Mouse (Mus musculus) cerebellum, adult 2 months (tissue): ENCODE measurements around the gene Cbx3. TPM values are rescaled to one million over a fixed set of nuclear protein-coding genes. Genes with fewer than 3 reads are reported as not detected.
A peak's percentile ranks its signal among the peaks of the same experiment; 100 is the strongest.

ENCODE experiments used
- DNase-seq, 2 experiments: peaks; one replicate each; pipeline ENCODE4 v3.0.0; 2021
- H3K27ac ChIP-seq: fragments of 200-500 bp; 2 replicates; pipeline ENCODE4 v1.5.1; 2012; ENCODE audit warnings: low read length, control low read depth, inconsistent platforms; ENCODE audit not compliant: insufficient read depth
- H3K27me3 ChIP-seq: fragments of 200-500 bp; 2 replicates; pipeline ENCODE4 v1.6.1; 2012; ENCODE audit warnings: inconsistent platforms, mild to moderate bottlenecking, low read length, moderate library complexity; ENCODE audit not compliant: control insufficient read depth, insufficient read depth
- H3K4me1 ChIP-seq: fragments of 200-500 bp; 2 replicates; pipeline ENCODE4 v1.6.1; 2011; ENCODE audit warnings: low read length; ENCODE audit not compliant: control insufficient read depth, insufficient read depth
- H3K4me3 ChIP-seq: fragments of 200-500 bp; replicated peaks from 2 replicates; pipeline ENCODE3; 2011; ENCODE audit warnings: mild to moderate bottlenecking, low read depth, low read length, control low read depth; ENCODE audit not compliant: insufficient read depth
- CTCF ChIP-seq: fragments of 200-500 bp; IDR thresholded peaks from 2 replicates; pipeline ENCODE4 v1.5.1; 2011; ENCODE audit warnings: low read depth, mild to moderate bottlenecking, control low read depth, low read length, moderate library complexity, borderline replicate concordance; ENCODE audit not compliant: insufficient read depth
- POLR2A ChIP-seq: fragments of 200-500 bp; IDR thresholded peaks from 2 replicates; pipeline ENCODE4 v1.6.1; 2011; ENCODE audit warnings: low read length, control low read depth, borderline replicate concordance; ENCODE audit not compliant: insufficient read depth
- WGBS: fragments of 180-500 bp; shearing (Covaris S2); methylation state at CpG from one replicate; pipeline ENCODE4 v1.1.7; 2018; 5-methylcytosine and 5-hydroxymethylcytosine counted together
- polyA plus RNA-seq: library from polyadenylated mRNA; depleted of rRNA; stranded (reverse); fragments of >200 nt; gene quantifications from 2 replicates; pipeline ENCODE4 v1.2.3, GENCODE M21; 2012; rRNA removed

Gene Cbx3
- polyA plus RNA-seq, result 87.6 and 91.4 TPM in 2 replicates

GRCm38 (mm10) chr6:51470311-51471178 lies at the start of gene Cbx3:
Gene Cbx3 (plus strand): TSS chr6:51470360.
- 1% methylated on average over 79 of the region's 99 CpGs for WGBS
- TF ChIP-seq CTCF (no peak), POLR2A (peak; percentile 38; the same call in 1 of the 2 replicates)
- Histone ChIP-seq H3K27me3 (no peaks in the 10 kb centered on the region), H3K4me1 (peaks cover 3% of the 10 kb centered on the region; the same call in 1 of the 2 replicates), H3K27ac (peak within 1 kb of the TSS; percentile 97), H3K4me3 (peak within 1 kb of the TSS; percentile 91)
- peak; percentile 85 to 88 for DNase-seq

- no peaks in the 10 kb centered on the region for H3K27me3 ChIP-seq
- H3K4me1 ChIP-seq, result no peaks in the 10 kb centered on the region
- H3K27ac ChIP-seq, result no peak overlapping the region
- TF ChIP-seq CTCF (no peak), POLR2A (no peak)
- WGBS, result 57% methylated on average over 11 of the region's 11 CpGs
- no peak overlapping the region for H3K4me3 ChIP-seq
- DNase-seq, result no peak
Measured at GRCm38 (mm10) chr6:51423466-51424122, 46.6 kb upstream of the Cbx3 start.

- DNase-seq, result no peak
- Histone ChIP-seq H3K4me1 (no peaks in the 10 kb centered on the region), H3K4me3 (no peak overlapping the region), H3K27ac (no peak overlapping the region), H3K27me3 (no peaks in the 10 kb centered on the region)
- WGBS, result 99% methylated on average over 2 of the region's 2 CpGs
- no peak for TF ChIP-seq POLR2A
- TF ChIP-seq CTCF, result no peak
Measured at GRCm38 (mm10) chr6:51424537-51424936, 45.6 kb upstream of the Cbx3 start.

GRCm38 (mm10) chr6:51432535-51433397 lies 37.4 kb upstream of the Cbx3 start, which contains the start of gene Nfe2l3:
Gene Nfe2l3 (plus strand): TSS chr6:51432670.
- 1% methylated on average over 74 of the region's 74 CpGs for WGBS
- Histone ChIP-seq H3K4me1 (no peaks in the 10 kb centered on the region), H3K27me3 (no peaks in the 10 kb centered on the region; the same call in 1 of the 2 replicates), H3K27ac (no peak within 1 kb of the TSS), H3K4me3 (peak within 1 kb of the TSS; percentile 34)
- DNase-seq, result peak; percentile 30 to 39
- TF ChIP-seq CTCF, result no peak

- DNase-seq, result no peak
- no peaks in the 10 kb centered on the region; the same call in 1 of the 2 replicates for H3K27me3 ChIP-seq
- TF ChIP-seq CTCF, result no peak
- TF ChIP-seq POLR2A, result no peak
- 76% methylated on average over 7 of the region's 7 CpGs for WGBS
- H3K27ac ChIP-seq, result no peak overlapping the region
- H3K4me1 ChIP-seq, result no peaks in the 10 kb centered on the region
- no peak overlapping the region for H3K4me3 ChIP-seq
Measured at GRCm38 (mm10) chr6:51434270-51434669, 35.9 kb upstream of the Cbx3 start.

GRCm38 (mm10) chr6:51437665-51438064 lies 32.5 kb upstream of the Cbx3 start:
- Histone ChIP-seq H3K27me3 (no peaks in the 10 kb centered on the region), H3K27ac (no peak overlapping the region), H3K4me3 (no peak overlapping the region), H3K4me1 (no peaks in the 10 kb centered on the region)
- TF ChIP-seq CTCF (no peak), POLR2A (no peak)
- no peak for DNase-seq
- 67% methylated on average over 4 of the region's 4 CpGs for WGBS

GRCm38 (mm10) chr6:51438826-51439330 lies 31.3 kb upstream of the Cbx3 start:
- 14% methylated on average over 9 of the region's 9 CpGs for WGBS
- H3K4me1 ChIP-seq, result no peaks in the 10 kb centered on the region
- H3K4me3 ChIP-seq, result no peak overlapping the region
- no peaks in the 10 kb centered on the region for H3K27me3 ChIP-seq
- H3K27ac ChIP-seq, result no peak overlapping the region
- no peak for DNase-seq
- TF ChIP-seq POLR2A (no peak), CTCF (no peak)
